Comparison of ENCODE assay signal across 26 mouse cellular contexts in the genomic region with DNA sequence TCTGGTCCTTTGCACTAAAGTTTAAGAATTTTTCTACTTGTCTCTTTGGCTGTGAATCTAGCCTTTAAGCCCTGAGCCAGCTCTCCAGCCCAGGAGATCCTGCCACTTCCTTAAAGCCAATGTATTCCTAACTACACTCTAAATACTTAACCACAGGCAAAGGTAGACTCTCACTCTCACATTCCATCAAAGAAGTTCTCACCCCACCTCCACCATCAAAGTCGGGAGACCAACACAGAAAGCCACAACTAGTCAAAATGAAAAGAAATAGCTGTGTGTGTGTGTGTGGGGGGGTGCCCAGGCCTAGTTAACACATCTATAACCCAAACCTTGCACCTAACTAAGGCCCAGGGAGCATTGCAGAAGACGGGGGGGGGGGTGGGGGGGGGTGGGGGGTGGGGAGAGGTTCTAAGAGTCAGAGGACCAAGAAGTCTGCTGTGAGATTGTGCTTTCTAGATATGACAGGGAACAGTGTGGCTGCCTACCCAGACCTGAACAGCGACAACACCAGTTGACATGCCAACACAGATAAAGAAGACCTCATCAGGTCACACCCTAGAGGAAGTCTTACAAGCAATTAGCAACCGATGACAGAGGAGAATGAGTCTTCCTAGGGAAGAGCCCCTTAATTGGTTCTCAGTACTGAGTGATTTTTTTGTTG. TPM values are rescaled to one million over a fixed set of nuclear protein-coding genes. Genes with fewer than 3 reads are reported as not detected.
A peak's percentile ranks its signal among the peaks of the same experiment; 100 is the strongest.
DNase-seq lines count a peak whose midpoint lies in the region; ATAC-seq and TF ChIP-seq lines count a peak whose summit lies in the region.
"Had no signal": no experiment of that assay in that cellular context is flagged by ENCODE, and none has a peak within 500 bp of the region (broad histone marks: within the 10 kb centered on the region; RNA-seq: fewer than 3 reads in every experiment).

No protein-coding gene starts in this region.

- H3K9ac ChIP-seq in intestine, embryonic 15.5 days, result no peak overlapping the region
- H3K9ac ChIP-seq in intestine, postnatal 0 days (ENCODE audit: low read depth, low read length), result no peak overlapping the region
- H3K9ac ChIP-seq in liver, embryonic 15.5 days, result no peak overlapping the region
- H3K9ac ChIP-seq: forebrain, postnatal 0 days; kidney, embryonic 15.5 days; midbrain, embryonic 12.5 days had no signal

- no peaks in the 10 kb centered on the region for H3K27me3 ChIP-seq in intestine, embryonic 15.5 days (replicated peaks)
- no peaks in the 10 kb centered on the region for H3K27me3 ChIP-seq in intestine, postnatal 0 days (replicated peaks; ENCODE audit: control insufficient read depth, insufficient read depth, low read length)
- no peaks in the 10 kb centered on the region for H3K27me3 ChIP-seq in liver, embryonic 15.5 days
- H3K27me3 ChIP-seq: midbrain, embryonic 12.5 days; Patski had no signal

- H3K4me3 ChIP-seq in intestine, embryonic 15.5 days (replicated peaks), result no peak overlapping the region
- H3K4me3 ChIP-seq in intestine, postnatal 0 days (ENCODE audit: low read depth, low read length), result no peak overlapping the region
- no peak overlapping the region for H3K4me3 ChIP-seq in liver, embryonic 15.5 days (replicated peaks)
- H3K4me3 ChIP-seq: embryonic facial prominence, embryonic 10.5 days; erythroblast, embryonic 14.5 days; kidney, embryonic 15.5 days; midbrain, embryonic 12.5 days; myocyte had no signal

- H3K4me1 ChIP-seq in intestine, embryonic 15.5 days (replicated peaks), result no peaks in the 10 kb centered on the region
- no peaks in the 10 kb centered on the region for H3K4me1 ChIP-seq in intestine, postnatal 0 days (replicated peaks; ENCODE audit: control insufficient read depth, insufficient read depth, low read length)
- H3K4me1 ChIP-seq in liver, embryonic 15.5 days (replicated peaks), result peaks cover 34% of the 10 kb centered on the region
- H3K4me1 ChIP-seq: kidney, embryonic 15.5 days; midbrain, embryonic 12.5 days had no signal

- peak; percentile 32 for ATAC-seq in intestine, embryonic 15.5 days
- ATAC-seq in intestine, postnatal 0 days, result no peak
- peak; percentile 87 for ATAC-seq in liver, embryonic 15.5 days (ENCODE audit: insufficient read depth)
- ATAC-seq in frontal cortex, adult (ENCODE audit: low TSS enrichment), result no peak
- ATAC-seq: forebrain, postnatal 0 days; Patski had no signal

- no peak overlapping the region for H3K4me2 ChIP-seq in intestine, embryonic 15.5 days (replicated peaks)
- no peak overlapping the region for H3K4me2 ChIP-seq in intestine, postnatal 0 days (replicated peaks; ENCODE audit: low read depth)
- H3K4me2 ChIP-seq in liver, embryonic 15.5 days, result peak overlapping the region; percentile 29; the same call in 1 of the 2 replicates
- H3K4me2 ChIP-seq: kidney, embryonic 15.5 days; midbrain, embryonic 12.5 days had no signal

- no peaks in the 10 kb centered on the region for H3K36me3 ChIP-seq in intestine, embryonic 15.5 days
- H3K36me3 ChIP-seq in intestine, postnatal 0 days (ENCODE audit: control insufficient read depth, insufficient read depth), result no peaks in the 10 kb centered on the region
- H3K36me3 ChIP-seq in liver, embryonic 15.5 days (replicated peaks), result no peaks in the 10 kb centered on the region
- H3K36me3 ChIP-seq: embryonic facial prominence, embryonic 10.5 days; kidney, embryonic 15.5 days; midbrain, embryonic 12.5 days had no signal

- H3K9me3 ChIP-seq in intestine, embryonic 15.5 days, result no peaks in the 10 kb centered on the region
- no peaks in the 10 kb centered on the region for H3K9me3 ChIP-seq in intestine, postnatal 0 days (ENCODE audit: control insufficient read depth)
- no peaks in the 10 kb centered on the region for H3K9me3 ChIP-seq in liver, embryonic 15.5 days (replicated peaks)
- H3K9me3 ChIP-seq: embryonic facial prominence, embryonic 10.5 days; kidney, embryonic 15.5 days; midbrain, embryonic 12.5 days had no signal

- DNase-seq in induced T-regulatory cell, adult 2 months (ENCODE audit: low read depth), result peak; percentile 60
- DNase-seq in right cerebral cortex, postnatal 4 days, result no peak
- no peak for DNase-seq in ovary, postnatal 36 days (ENCODE audit: low spot score)
- DNase-seq in cerebellum, adult 9-10 months, result no peak
- DNase-seq: cerebellum, postnatal 25 days; forebrain, postnatal 0 days; gastrocnemius, postnatal 10 days; heart, adult 18-20 months; heart, postnatal 4 days; layer of hippocampus, postnatal 36 days; lung, adult 18-20 months; spleen, adult 18-20 months had no signal

- no peak for TF ChIP-seq CTCF in intestine, postnatal 0 days (IDR thresholded peaks at IDR 0.05; ENCODE audit: low read depth)

- H3K27ac ChIP-seq in intestine, embryonic 15.5 days, result no peak overlapping the region
- H3K27ac ChIP-seq in intestine, postnatal 0 days (ENCODE audit: low read depth, low read length), result no peak overlapping the region
- H3K27ac ChIP-seq in liver, embryonic 15.5 days (replicated peaks), result no peak overlapping the region
- H3K27ac ChIP-seq: embryonic facial prominence, embryonic 10.5 days; kidney, embryonic 15.5 days; midbrain, embryonic 12.5 days had no signal

- WGBS in intestine, embryonic 15.5 days, result 57% methylated on average over 4 of the region's 4 CpGs
- WGBS in intestine, postnatal 0 days, result 50% methylated on average over 4 of the region's 4 CpGs
- WGBS in liver, embryonic 15.5 days (ENCODE audit: insufficient replicate concordance), result 18% methylated on average over 4 of the region's 4 CpGs

RNA-seq across cellular contexts. Expression of gene Ifne, which starts 4.4 kb away (rescaled TPM):
- polyA plus RNA-seq in intestine, embryonic 15.5 days (2015; fragmentation: Nextera tagmentation; extraction: Ambion mirVana), result not detected in 2 replicates
- not detected in 2 replicates for polyA plus RNA-seq in intestine, postnatal 0 days (2015; fragmentation: Nextera tagmentation; extraction: Ambion mirVana)
- polyA plus RNA-seq in liver, embryonic 15.5 days (2015; fragmentation: Nextera tagmentation; extraction: Ambion mirVana), result not detected in 2 replicates
- polyA plus RNA-seq: embryonic facial prominence, embryonic 10.5 days; erythroblast, embryonic 14.5 days; forebrain, postnatal 0 days; heart, embryonic 14.5 days; kidney, embryonic 15.5 days; large intestine, adult 2 months; midbrain, embryonic 12.5 days; myocyte; stomach, embryonic 14.5 days; thymus, postnatal 0 days had no signal

RNA-seq across cellular contexts. Expression of gene Ifna1, which starts 25.7 kb away (rescaled TPM):
- polyA plus RNA-seq in intestine, embryonic 15.5 days (2015; fragmentation: Nextera tagmentation; extraction: Ambion mirVana), result not detected in 2 replicates
- polyA plus RNA-seq in intestine, postnatal 0 days (2015; fragmentation: Nextera tagmentation; extraction: Ambion mirVana), result not detected in 2 replicates
- not detected in 2 replicates for polyA plus RNA-seq in liver, embryonic 15.5 days (2015; fragmentation: Nextera tagmentation; extraction: Ambion mirVana)
- polyA plus RNA-seq: embryonic facial prominence, embryonic 10.5 days; erythroblast, embryonic 14.5 days; forebrain, postnatal 0 days; heart, embryonic 14.5 days; kidney, embryonic 15.5 days; large intestine, adult 2 months; midbrain, embryonic 12.5 days; myocyte; Patski; stomach, embryonic 14.5 days; thymus, postnatal 0 days had no signal

RNA-seq across cellular contexts. Expression of gene Ifna4, which starts 33.9 kb away (rescaled TPM):
- polyA plus RNA-seq in intestine, embryonic 15.5 days (2015; fragmentation: Nextera tagmentation; extraction: Ambion mirVana), result not detected in 2 replicates
- polyA plus RNA-seq in intestine, postnatal 0 days (2015; fragmentation: Nextera tagmentation; extraction: Ambion mirVana), result not detected in 2 replicates
- not detected in 2 replicates for polyA plus RNA-seq in liver, embryonic 15.5 days (2015; fragmentation: Nextera tagmentation; extraction: Ambion mirVana)
- polyA plus RNA-seq: embryonic facial prominence, embryonic 10.5 days; erythroblast, embryonic 14.5 days; forebrain, postnatal 0 days; heart, embryonic 14.5 days; kidney, embryonic 15.5 days; large intestine, adult 2 months; midbrain, embryonic 12.5 days; myocyte; Patski; stomach, embryonic 14.5 days; thymus, postnatal 0 days had no signal

RNA-seq across cellular contexts. Expression of gene Ifna5, which starts 40.2 kb away (rescaled TPM):
- polyA plus RNA-seq in intestine, embryonic 15.5 days (2015; fragmentation: Nextera tagmentation; extraction: Ambion mirVana), result not detected in 2 replicates
- not detected in 2 replicates for polyA plus RNA-seq in intestine, postnatal 0 days (2015; fragmentation: Nextera tagmentation; extraction: Ambion mirVana)
- polyA plus RNA-seq in liver, embryonic 15.5 days (2015; fragmentation: Nextera tagmentation; extraction: Ambion mirVana), result not detected in 2 replicates
- polyA plus RNA-seq: embryonic facial prominence, embryonic 10.5 days; erythroblast, embryonic 14.5 days; forebrain, postnatal 0 days; heart, embryonic 14.5 days; kidney, embryonic 15.5 days; large intestine, adult 2 months; midbrain, embryonic 12.5 days; myocyte; Patski; stomach, embryonic 14.5 days; thymus, postnatal 0 days had no signal

RNA-seq across cellular contexts. Expression of gene Ifna6, which starts 48.3 kb away (rescaled TPM):
- not detected in 2 replicates for polyA plus RNA-seq in intestine, embryonic 15.5 days (2015; fragmentation: Nextera tagmentation; extraction: Ambion mirVana)
- polyA plus RNA-seq in intestine, postnatal 0 days (2015; fragmentation: Nextera tagmentation; extraction: Ambion mirVana), result not detected in 2 replicates
- polyA plus RNA-seq in liver, embryonic 15.5 days (2015; fragmentation: Nextera tagmentation; extraction: Ambion mirVana), result not detected in 2 replicates
- polyA plus RNA-seq: embryonic facial prominence, embryonic 10.5 days; erythroblast, embryonic 14.5 days; forebrain, postnatal 0 days; heart, embryonic 14.5 days; kidney, embryonic 15.5 days; large intestine, adult 2 months; midbrain, embryonic 12.5 days; myocyte; Patski; stomach, embryonic 14.5 days; thymus, postnatal 0 days had no signal

Comparison
In these comparisons a context has a peak if more than half of its experiments do, and no peak if none do; other contexts are left out.
1. ATAC-seq: peak in intestine, embryonic 15.5 days (single experiment) and liver, embryonic 15.5 days (single experiment); none in intestine, postnatal 0 days (single experiment) and frontal cortex, adult (single experiment).